Mouse (Mus musculus) lung, postnatal 14 days (tissue): ENCODE measurements around the gene Gm6356.
"Not testable (repeated sequence)": the region's sequence is repeated elsewhere in the genome, so short reads cannot be mapped to it uniquely, and the experiment has no call there.

Experiments used
- DNase-seq: peaks from one replicate; pipeline ENCODE4 v3.0.0; 2021

Gene Gm6356

DNA sequence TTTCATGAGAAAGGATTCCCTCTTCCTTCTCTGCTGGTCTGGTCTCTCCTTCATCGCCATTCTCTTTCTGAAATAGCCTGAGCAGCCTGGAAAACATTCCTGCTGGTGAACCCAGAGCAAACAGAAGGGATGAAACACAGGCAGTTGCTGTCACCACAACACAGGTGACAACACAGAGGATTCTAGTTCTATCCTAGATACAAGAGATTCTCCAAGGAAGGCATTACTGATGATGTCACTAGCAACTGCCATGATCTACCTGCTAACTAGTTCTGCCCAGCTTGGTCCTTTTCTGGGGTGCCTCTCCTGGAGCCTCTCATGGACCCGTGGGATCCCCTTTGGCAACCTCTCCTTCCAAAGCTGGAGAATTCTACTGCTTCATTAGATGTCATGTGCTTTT lies at the start of gene Gm6356:
Gm6356 (minus strand) TSS at position 101 of the 400 bp plus-strand sequence.
- DNase-seq = not testable (repeated sequence)
